Mouse (Mus musculus) hindbrain, postnatal 0 days (tissue): Measurements from ENCODE around the gene Cyb5d1. TPM values are rescaled to one million over a fixed set of nuclear protein-coding genes. Genes with fewer than 3 reads are reported as not detected.

ENCODE experiments used
- ATAC-seq: fragments of 200-750 bp; cut with Nextera tagmentation; 2 replicates; pipeline ENCODE4 v1.8.0; 2017; ENCODE audit warnings: mild to moderate bottlenecking, moderate TSS enrichment, moderate library complexity
- DNase-seq: peaks from one replicate; pipeline ENCODE4 v3.0.0-alpha.2; 2015; ENCODE audit warnings: low spot score
- H3K27ac ChIP-seq: fragments of 300-500 bp; sonication (generic); 2 replicates; pipeline ENCODE4 v1.5.1; 2014; ENCODE audit warnings: mild to moderate bottlenecking
- H3K27me3 ChIP-seq: fragments of 300-500 bp; sonication (generic); 2 replicates; pipeline ENCODE4 v1.6.1; 2014; ENCODE audit warnings: low read length, mixed read lengths; ENCODE audit not compliant: insufficient read depth
- H3K36me3 ChIP-seq: fragments of 300-500 bp; sonication (generic); 2 replicates; pipeline ENCODE4 v1.6.1; 2014; ENCODE audit warnings: low read length, mixed read lengths; ENCODE audit not compliant: insufficient read depth
- H3K4me1 ChIP-seq: fragments of 300-500 bp; sonication (generic); 2 replicates; pipeline ENCODE4 v1.6.1; 2014; ENCODE audit warnings: antibody characterized with exemption, low read length, mixed read lengths; ENCODE audit not compliant: insufficient read depth
- H3K4me2 ChIP-seq: fragments of 300-500 bp; sonication (generic); 2 replicates; pipeline ENCODE4 v1.6.1; 2014; ENCODE audit warnings: low read depth, mild to moderate bottlenecking, low read length, moderate library complexity, mixed read lengths
- H3K4me3 ChIP-seq: fragments of 300-500 bp; sonication (generic); 2 replicates; pipeline ENCODE4 v1.5.1; 2014; ENCODE audit warnings: low read length
- H3K9ac ChIP-seq: fragments of 300-500 bp; sonication (generic); replicated peaks from 2 replicates; pipeline ENCODE4 v1.6.1; 2014; ENCODE audit warnings: mild to moderate bottlenecking, low read length, moderate library complexity, mixed read lengths
- H3K9me3 ChIP-seq: fragments of 300-500 bp; sonication (generic); 2 replicates; pipeline ENCODE4 v1.6.1; 2016; ENCODE audit warnings: low read length, mixed read lengths
- CTCF ChIP-seq: IDR thresholded peaks from 2 replicates; pipeline ENCODE4 v1.5.1; 2016; ENCODE audit warnings: antibody characterized with exemption, control low read depth, low read depth
- WGBS: fragments of 180-500 bp; shearing (Covaris S2); extraction: QIAGEN DNeasy Blood & Tissue Kit; methylation state at CpG from one replicate; pipeline ENCODE4 v1.1.7; 2014; 5-methylcytosine and 5-hydroxymethylcytosine counted together
- polyA plus RNA-seq: library from polyadenylated mRNA; unstranded; fragments of >200 nt; fragmentation: Nextera tagmentation; extraction: Ambion mirVana; gene quantifications from 2 replicates; pipeline ENCODE4 v1.2.1, GENCODE M21; 2015
- total RNA-seq: library from RNA; depleted of rRNA; stranded (reverse); fragments of >200 nt; gene quantifications from 2 replicates; pipeline ENCODE4 v1.2.3, GENCODE M21; 2014

Cyb5d1 gene
- total and polyA plus RNA-seq, 2 experiments from 2014 or later = 18.5 to 21.8 TPM

GRCm38 (mm10) chr11:69381356-69381755, 14.1 kb downstream of the Cyb5d1 start:
- no peaks in the 10 kb centered on the region for H3K36me3 ChIP-seq
- no peak for ATAC-seq
- H3K27ac ChIP-seq = no peak overlapping the region
- TF ChIP-seq CTCF = no peak
- H3K4me2 ChIP-seq = no peak overlapping the region
- no peaks in the 10 kb centered on the region for H3K27me3 ChIP-seq
- H3K4me1 ChIP-seq = no peaks in the 10 kb centered on the region
- H3K4me3 ChIP-seq = no peak overlapping the region
- DNase-seq = peak; percentile 51
- H3K9me3 ChIP-seq = no peaks in the 10 kb centered on the region
- 69% methylated on average over 6 of the region's 6 CpGs for WGBS
- no peak overlapping the region for H3K9ac ChIP-seq

DNA sequence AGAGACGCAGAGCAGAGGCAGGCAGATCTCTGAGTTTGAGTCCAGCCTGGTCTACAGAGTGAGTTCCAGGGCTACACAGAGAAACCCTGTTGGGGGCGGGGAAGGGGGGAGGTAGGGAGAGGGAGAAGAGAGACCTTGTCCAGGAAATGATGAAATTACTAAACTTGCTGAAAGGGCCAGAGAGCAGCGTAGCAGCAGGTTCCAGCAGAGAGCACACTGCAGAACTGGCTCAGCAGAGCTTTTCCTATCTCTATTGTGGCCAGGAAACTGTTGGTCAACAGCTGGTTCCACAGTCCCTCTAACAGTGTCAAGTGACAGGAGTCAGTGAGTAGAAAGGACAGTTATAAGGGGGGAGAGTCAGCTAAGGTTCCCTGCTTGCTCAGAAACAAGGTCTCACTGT, 15.8 kb downstream of the Cyb5d1 start:
- Histone ChIP-seq H3K9me3 (no peaks in the 10 kb centered on the region), H3K4me3 (no peak overlapping the region), H3K36me3 (no peaks in the 10 kb centered on the region; the same call in 1 of the 2 replicates), H3K4me1 (no peaks in the 10 kb centered on the region), H3K9ac (no peak overlapping the region), H3K27me3 (no peaks in the 10 kb centered on the region), H3K27ac (no peak overlapping the region), H3K4me2 (no peak overlapping the region)
- DNase-seq (no peak), ATAC-seq (no peak)
- TF ChIP-seq CTCF = no peak
- WGBS = 93% methylated on average over 3 of the region's 3 CpGs

DNA sequence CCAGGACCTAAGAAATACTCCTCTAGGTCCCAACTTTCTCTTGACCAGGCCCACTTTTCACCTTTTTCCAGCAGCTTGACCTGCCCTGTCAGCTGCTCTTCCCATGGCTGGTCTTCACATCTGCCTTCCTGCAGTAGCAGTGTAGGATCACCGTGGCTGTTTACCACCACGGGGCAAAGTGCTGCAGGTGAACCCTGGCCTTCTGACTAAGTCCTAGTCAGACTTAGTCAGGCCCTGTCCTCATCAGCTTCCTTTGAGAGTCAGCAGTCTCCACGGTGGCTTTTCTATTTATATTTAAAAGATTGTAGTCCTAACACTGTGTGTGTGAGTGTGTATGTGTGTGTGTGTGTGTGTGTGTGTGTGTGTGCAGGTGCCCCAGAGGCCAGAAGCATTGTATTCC, 17.7 kb downstream of the Cyb5d1 start:
- Histone ChIP-seq H3K9ac (no peak overlapping the region), H3K9me3 (no peaks in the 10 kb centered on the region), H3K4me1 (no peaks in the 10 kb centered on the region), H3K4me2 (no peak overlapping the region), H3K27me3 (no peaks in the 10 kb centered on the region), H3K36me3 (no peaks in the 10 kb centered on the region; the same call in 1 of the 2 replicates), H3K27ac (no peak overlapping the region), H3K4me3 (no peak overlapping the region)
- DNase-seq (no peak), ATAC-seq (no peak)
- WGBS = 85% methylated on average over 3 of the region's 3 CpGs
- no peak for TF ChIP-seq CTCF

- no peaks in the 10 kb centered on the region for H3K9me3 ChIP-seq
- H3K4me2 ChIP-seq = no peak overlapping the region
- no peak for ATAC-seq
- peaks cover 7% of the 10 kb centered on the region; the same call in 1 of the 2 replicates for H3K4me1 ChIP-seq
- no peak overlapping the region for H3K27ac ChIP-seq
- H3K36me3 ChIP-seq = no peaks in the 10 kb centered on the region; the same call in 1 of the 2 replicates
- TF ChIP-seq CTCF = no peak
- H3K27me3 ChIP-seq = no peaks in the 10 kb centered on the region
- no peak for DNase-seq
- 86% methylated on average over 4 of the region's 4 CpGs for WGBS
- H3K9ac ChIP-seq = no peak overlapping the region
- H3K4me3 ChIP-seq = no peak overlapping the region
These were observed 19.8 kb downstream of the Cyb5d1 start for GRCm38 (mm10) chr11:69375646-69376045.

GRCm38 (mm10) chr11:69373223-69373965, 22.0 kb downstream of the Cyb5d1 start:
- no peaks in the 10 kb centered on the region for H3K27me3 ChIP-seq
- no peaks in the 10 kb centered on the region; the same call in 1 of the 2 replicates for H3K36me3 ChIP-seq
- no peak for TF ChIP-seq CTCF
- H3K4me3 ChIP-seq = no peak overlapping the region
- DNase-seq (no peak), ATAC-seq (no peak)
- WGBS = 94% methylated on average over 16 of the region's 16 CpGs
- H3K27ac ChIP-seq = no peak overlapping the region
- no peaks in the 10 kb centered on the region for H3K9me3 ChIP-seq
- H3K4me1 ChIP-seq = peaks cover 7% of the 10 kb centered on the region; the same call in 1 of the 2 replicates
- no peak overlapping the region for H3K9ac ChIP-seq
- no peak overlapping the region for H3K4me2 ChIP-seq

DNA sequence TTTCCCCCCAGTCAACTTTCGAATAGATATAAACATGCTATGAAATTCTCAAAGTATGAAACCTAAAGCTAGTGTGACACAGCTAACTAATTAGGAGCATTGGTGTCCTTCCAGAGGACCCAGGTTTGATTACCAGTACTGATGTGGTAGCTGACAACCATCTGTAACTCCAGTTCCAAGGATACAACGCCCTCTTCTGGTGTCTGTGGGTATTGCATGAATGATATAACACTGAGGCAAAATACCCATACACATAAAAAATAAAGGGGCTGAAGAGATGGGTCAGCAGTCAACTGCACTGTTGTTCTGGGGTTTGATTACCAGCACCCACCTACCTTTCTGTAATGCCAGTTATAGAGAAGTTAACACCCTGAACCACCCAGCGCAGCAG, 22.7 kb downstream of the Cyb5d1 start:
- peak overlapping the region; percentile 70; the same call in 1 of the 2 replicates for H3K27ac ChIP-seq
- TF ChIP-seq CTCF = peak; percentile 66
- no peaks in the 10 kb centered on the region for H3K9me3 ChIP-seq
- no peak for ATAC-seq
- H3K9ac ChIP-seq = no peak overlapping the region
- H3K4me1 ChIP-seq = peaks cover 7% of the 10 kb centered on the region; the same call in 1 of the 2 replicates
- no peak overlapping the region for H3K4me2 ChIP-seq
- H3K36me3 ChIP-seq = no peaks in the 10 kb centered on the region; the same call in 1 of the 2 replicates
- no peak for DNase-seq
- H3K27me3 ChIP-seq = no peaks in the 10 kb centered on the region
- H3K4me3 ChIP-seq = no peak overlapping the region
- 65% methylated on average over 3 of the region's 3 CpGs for WGBS
